Mouse (Mus musculus): ENCODE measurements around the gene Dusp7. TPM values are rescaled to one million over a fixed set of nuclear protein-coding genes. Genes with fewer than 3 reads are reported as not detected.

Dusp7 gene
- total RNA-seq, 1 experiment: 4.5 TPM

DNA sequence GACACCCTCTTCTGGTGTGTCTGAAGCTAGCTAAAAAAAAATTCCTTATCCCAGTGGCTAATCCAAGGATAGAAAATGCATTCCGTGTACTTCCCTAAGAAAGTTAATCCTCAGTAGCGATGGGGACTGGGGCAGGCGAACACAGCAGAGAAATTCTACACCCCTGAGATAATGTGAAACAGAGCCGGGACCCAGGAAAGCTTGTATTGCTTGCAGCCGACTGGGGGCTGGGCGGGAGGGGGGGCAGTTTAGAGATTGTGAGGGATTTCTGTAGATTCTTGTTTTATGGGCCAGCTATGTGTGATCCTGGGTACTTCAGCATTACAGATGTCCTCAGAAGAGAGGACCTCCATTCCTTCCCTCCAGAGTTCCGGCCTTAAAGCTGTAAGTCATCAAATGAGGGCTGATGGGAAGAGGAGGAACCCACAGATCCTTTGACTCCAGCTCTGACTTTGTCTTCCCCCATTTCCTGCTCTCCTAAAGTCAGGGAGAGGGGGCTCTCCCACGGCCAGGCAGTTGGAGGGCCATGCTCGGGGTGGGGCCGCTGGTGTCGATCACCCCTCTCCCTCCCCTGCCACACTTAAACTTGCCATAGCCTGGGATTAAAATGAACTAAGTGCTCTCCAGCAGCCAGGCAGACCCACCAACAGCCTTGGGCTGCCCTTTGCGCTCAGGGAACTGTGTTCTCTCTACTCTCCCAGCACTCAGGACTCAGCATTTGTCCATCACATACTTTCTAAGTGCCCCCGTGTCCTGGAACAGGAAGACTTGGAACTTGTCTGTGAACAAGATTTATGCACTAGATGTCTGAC lies 27.7 kb upstream of the Dusp7 start:
- H3K9me3 ChIP-seq (ENCODE audit: control insufficient read depth, insufficient read depth, low read depth, low read length): no peaks in the 10 kb centered on the region
- H3K4me1 ChIP-seq (ENCODE audit: control insufficient read depth in 2 of 2, insufficient read depth in 2 of 2, low read length in 2 of 2, poor library complexity in 1 of 2): peaks cover 2 to 28% of the 10 kb centered on the region in 2 experiments; a peak in 3 of 4 replicates
- H3K9ac ChIP-seq (ENCODE audit: insufficient read depth, low read depth, low read length, poor library complexity, severe bottlenecking): no peak overlapping the region
- no peak overlapping the region for H3K27ac ChIP-seq (ENCODE audit: insufficient read depth, low read depth, low read length, poor library complexity, severe bottlenecking)
- no peaks in the 10 kb centered on the region for H3K36me3 ChIP-seq (ENCODE audit: control insufficient read depth, insufficient read depth, low read length, poor library complexity, severe bottlenecking)
- TF ChIP-seq CHD2 (IDR thresholded peaks at IDR 0.05; ENCODE audit: low read depth, low read length) (no peak), ZC3H11A (IDR thresholded peaks at IDR 0.05; ENCODE audit: borderline replicate concordance, low read depth, low read length) (no peak), ZNF384 (IDR thresholded peaks at IDR 0.05; ENCODE audit: low read depth, low read length) (no peak), HCFC1 (IDR thresholded peaks at IDR 0.05; ENCODE audit: borderline replicate concordance, insufficient read depth, low read length) (no peak), MAFK (IDR thresholded peaks at IDR 0.05; ENCODE audit: insufficient read depth, low read depth, low read length) (no peak)
- in situ Hi-C loops (cut with MboI; ENCODE audit: low sequenced_read_pairs in 2 of 2, unreplicated experiment in 2 of 2): no loop called here
- no peak for DNase-seq (ENCODE audit: low read depth, low spot score)
- H3K4me3 ChIP-seq (ENCODE audit: insufficient read depth in 1 of 2, low read depth in 1 of 2, low read length in 2 of 2, poor library complexity in 1 of 2, severe bottlenecking in 1 of 2): no peak overlapping the region

DNA sequence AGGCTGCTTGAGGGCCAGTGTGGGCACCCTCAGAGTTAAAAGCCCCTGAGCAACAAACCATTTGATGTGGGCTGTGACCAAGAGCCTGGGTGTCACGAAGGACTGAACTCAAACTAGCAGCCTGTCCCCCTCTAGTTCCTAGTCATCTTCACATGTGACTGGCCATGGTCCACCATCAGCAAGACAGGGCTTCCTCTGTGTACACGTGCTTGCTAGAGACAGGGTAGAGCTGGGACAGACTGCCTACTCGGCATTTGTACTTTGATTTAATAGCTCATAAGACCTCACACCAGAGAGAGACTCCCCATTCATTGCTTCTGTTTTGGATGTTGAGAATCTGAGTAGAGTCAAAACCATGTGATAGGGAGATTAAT lies 27.1 kb upstream of the Dusp7 start:
- Histone ChIP-seq H3K4me3 (ENCODE audit: insufficient read depth in 1 of 2, low read depth in 1 of 2, low read length in 2 of 2, poor library complexity in 1 of 2, severe bottlenecking in 1 of 2) (no peak overlapping the region), H3K36me3 (ENCODE audit: control insufficient read depth, insufficient read depth, low read length, poor library complexity, severe bottlenecking) (no peaks in the 10 kb centered on the region), H3K27ac (ENCODE audit: insufficient read depth, low read depth, low read length, poor library complexity, severe bottlenecking) (no peak overlapping the region), H3K9ac (ENCODE audit: insufficient read depth, low read depth, low read length, poor library complexity, severe bottlenecking) (no peak overlapping the region), H3K9me3 (ENCODE audit: control insufficient read depth, insufficient read depth, low read depth, low read length) (no peaks in the 10 kb centered on the region), H3K4me1 (ENCODE audit: control insufficient read depth in 2 of 2, insufficient read depth in 2 of 2, low read length in 2 of 2, poor library complexity in 1 of 2) (peaks cover 2 to 28% of the 10 kb centered on the region in 2 experiments; a peak in 3 of 4 replicates)
- TF ChIP-seq MAFK (IDR thresholded peaks at IDR 0.05; ENCODE audit: insufficient read depth, low read depth, low read length): no peak
- TF ChIP-seq CHD2 (IDR thresholded peaks at IDR 0.05; ENCODE audit: low read depth, low read length): no peak
- TF ChIP-seq ZC3H11A (IDR thresholded peaks at IDR 0.05; ENCODE audit: borderline replicate concordance, low read depth, low read length): no peak
- no peak for TF ChIP-seq ZNF384 (IDR thresholded peaks at IDR 0.05; ENCODE audit: low read depth, low read length)
- TF ChIP-seq HCFC1 (IDR thresholded peaks at IDR 0.05; ENCODE audit: borderline replicate concordance, insufficient read depth, low read length): no peak
- in situ Hi-C loops (cut with MboI; ENCODE audit: low sequenced_read_pairs in 2 of 2, unreplicated experiment in 2 of 2): no loop called here
- no peak for DNase-seq (ENCODE audit: low read depth, low spot score)

DNA sequence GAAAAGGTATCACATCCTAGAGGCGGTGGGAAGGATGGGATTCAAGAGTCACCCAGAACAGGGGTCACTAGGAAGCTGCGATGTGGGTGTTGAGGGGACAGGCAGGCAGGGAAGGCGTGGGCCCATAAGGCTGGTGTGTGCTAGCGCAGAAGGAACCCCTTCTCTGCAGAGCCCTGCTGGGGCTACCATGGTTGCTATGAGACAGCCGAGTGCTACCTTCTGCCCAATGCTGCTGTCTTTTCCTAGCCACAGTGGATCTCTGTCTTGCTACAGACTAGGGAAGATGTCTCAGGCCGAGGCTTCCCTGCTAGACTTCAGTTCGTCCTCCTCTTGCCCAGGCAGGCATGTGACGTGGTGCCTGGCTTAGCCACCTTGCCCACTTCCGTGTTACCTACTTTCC lies 25.9 kb upstream of the Dusp7 start:
- in situ Hi-C loops (cut with MboI; ENCODE audit: low sequenced_read_pairs in 2 of 2, unreplicated experiment in 2 of 2): no loop called here
- Histone ChIP-seq H3K4me1 (ENCODE audit: control insufficient read depth in 2 of 2, insufficient read depth in 2 of 2, low read length in 2 of 2, poor library complexity in 1 of 2) (peaks cover under 1 to 20% of the 10 kb centered on the region in 2 experiments; a peak in 3 of 4 replicates), H3K9ac (ENCODE audit: insufficient read depth, low read depth, low read length, poor library complexity, severe bottlenecking) (no peak overlapping the region), H3K9me3 (ENCODE audit: control insufficient read depth, insufficient read depth, low read depth, low read length) (no peaks in the 10 kb centered on the region), H3K27ac (ENCODE audit: insufficient read depth, low read depth, low read length, poor library complexity, severe bottlenecking) (no peak overlapping the region), H3K36me3 (ENCODE audit: control insufficient read depth, insufficient read depth, low read length, poor library complexity, severe bottlenecking) (no peaks in the 10 kb centered on the region), H3K4me3 (ENCODE audit: insufficient read depth in 1 of 2, low read depth in 1 of 2, low read length in 2 of 2, poor library complexity in 1 of 2, severe bottlenecking in 1 of 2) (no peak overlapping the region)
- TF ChIP-seq MAFK (IDR thresholded peaks at IDR 0.05; ENCODE audit: insufficient read depth, low read depth, low read length) (no peak), ZNF384 (IDR thresholded peaks at IDR 0.05; ENCODE audit: low read depth, low read length) (no peak), ZC3H11A (IDR thresholded peaks at IDR 0.05; ENCODE audit: borderline replicate concordance, low read depth, low read length) (no peak), HCFC1 (IDR thresholded peaks at IDR 0.05; ENCODE audit: borderline replicate concordance, insufficient read depth, low read length) (no peak), CHD2 (IDR thresholded peaks at IDR 0.05; ENCODE audit: low read depth, low read length) (no peak)
- no peak for DNase-seq (ENCODE audit: low read depth, low spot score)

DNA sequence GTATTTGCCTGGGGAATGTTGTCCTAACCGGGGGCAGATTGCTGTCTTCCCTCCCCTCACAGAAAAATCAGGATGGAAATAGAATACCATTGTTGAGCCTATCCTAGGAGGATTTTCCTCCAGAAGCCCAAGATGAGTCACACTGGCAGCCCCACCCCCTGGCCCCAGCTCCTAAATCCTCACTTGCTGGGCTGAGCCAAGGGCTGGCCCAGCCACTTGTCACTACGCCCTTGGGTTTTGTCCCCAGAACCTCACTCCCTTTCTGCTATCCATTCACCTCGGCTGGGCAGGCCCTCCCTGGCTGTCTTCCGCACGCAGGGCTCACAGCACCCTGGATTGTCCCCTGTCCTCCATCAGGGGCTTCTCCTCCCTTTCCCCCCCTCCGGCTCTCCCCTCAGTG lies 23.3 kb upstream of the Dusp7 start:
- Histone ChIP-seq H3K4me1 (ENCODE audit: control insufficient read depth in 2 of 2, insufficient read depth in 2 of 2, low read length in 2 of 2, poor library complexity in 1 of 2) (0 out of 4 replicates have a peak, but pooled peaks cover 0 to 2% of the 10 kb centered on the region in 2 experiments), H3K27ac (ENCODE audit: insufficient read depth, low read depth, low read length, poor library complexity, severe bottlenecking) (no peak overlapping the region), H3K9ac (ENCODE audit: insufficient read depth, low read depth, low read length, poor library complexity, severe bottlenecking) (no peak overlapping the region), H3K36me3 (ENCODE audit: control insufficient read depth, insufficient read depth, low read length, poor library complexity, severe bottlenecking) (no peaks in the 10 kb centered on the region), H3K9me3 (ENCODE audit: control insufficient read depth, insufficient read depth, low read depth, low read length) (no peaks in the 10 kb centered on the region), H3K4me3 (ENCODE audit: insufficient read depth in 1 of 2, low read depth in 1 of 2, low read length in 2 of 2, poor library complexity in 1 of 2, severe bottlenecking in 1 of 2) (no peak overlapping the region)
- in situ Hi-C loops (cut with MboI; ENCODE audit: low sequenced_read_pairs in 2 of 2, unreplicated experiment in 2 of 2): no loop called here
- no peak for DNase-seq (ENCODE audit: low read depth, low spot score)
- TF ChIP-seq ZC3H11A (IDR thresholded peaks at IDR 0.05; ENCODE audit: borderline replicate concordance, low read depth, low read length) (no peak), CHD2 (IDR thresholded peaks at IDR 0.05; ENCODE audit: low read depth, low read length) (no peak), HCFC1 (IDR thresholded peaks at IDR 0.05; ENCODE audit: borderline replicate concordance, insufficient read depth, low read length) (no peak)
